Mouse (Mus musculus) ZHBTc4 (cell line): ENCODE results near the gene Wdr5.

Experiments used
- DNase-seq: peaks from one replicate; pipeline ENCODE4 v3.0.0-alpha.2; 2011; ENCODE audit warnings: low read depth, low spot score

Gene Wdr5

GRCm38 (mm10) chr2:27548664-27549369 lies 33.9 kb downstream of the Wdr5 start:
- DNase-seq = no peak

GRCm38 (mm10) chr2:27552620-27553287 lies 37.8 kb downstream of the Wdr5 start:
- DNase-seq = peak; percentile 88

GRCm38 (mm10) chr2:27554308-27554707 lies 39.4 kb downstream of the Wdr5 start:
- DNase-seq = no peak

GRCm38 (mm10) chr2:27556921-27557320 lies 42.0 kb downstream of the Wdr5 start:
- DNase-seq = no peak

GRCm38 (mm10) chr2:27560708-27561123 lies 45.8 kb downstream of the Wdr5 start:
- DNase-seq = no peak

- no peak for DNase-seq
These were observed 46.2 kb downstream of the Wdr5 start for GRCm38 (mm10) chr2:27561159-27561558.

- DNase-seq = no peak
These were observed 46.9 kb downstream of the Wdr5 start for GRCm38 (mm10) chr2:27561829-27562228.

GRCm38 (mm10) chr2:27563641-27564148 lies 48.7 kb downstream of the Wdr5 start:
- no peak for DNase-seq

GRCm38 (mm10) chr2:27564694-27565093 lies 49.7 kb downstream of the Wdr5 start:
- no peak for DNase-seq

GRCm38 (mm10) chr2:27565316-27566103 lies 50.6 kb downstream of the Wdr5 start:
- no peak for DNase-seq

- peak; percentile 72 for DNase-seq
These were observed 55.9 kb downstream of the Wdr5 start for GRCm38 (mm10) chr2:27570856-27571255.

GRCm38 (mm10) chr2:27572261-27572793 lies 57.4 kb downstream of the Wdr5 start:
- DNase-seq = peak; percentile 88

- peak; percentile 77 for DNase-seq
These were observed 58.1 kb downstream of the Wdr5 start for GRCm38 (mm10) chr2:27572928-27573627.

- no peak for DNase-seq
These were observed 58.6 kb downstream of the Wdr5 start for GRCm38 (mm10) chr2:27573628-27573966.

GRCm38 (mm10) chr2:27576416-27576815 lies 61.5 kb downstream of the Wdr5 start:
- no peak for DNase-seq

GRCm38 (mm10) chr2:27578552-27578951 lies 63.6 kb downstream of the Wdr5 start:
- no peak for DNase-seq

GRCm38 (mm10) chr2:27582112-27582511 lies 67.2 kb downstream of the Wdr5 start:
- peak; percentile 34 for DNase-seq

GRCm38 (mm10) chr2:27583019-27583418 lies 68.1 kb downstream of the Wdr5 start:
- no peak for DNase-seq

GRCm38 (mm10) chr2:27584546-27584945 lies 69.6 kb downstream of the Wdr5 start:
- peak; percentile 72 for DNase-seq
